In genomic region chr2:34812706-34813105, GRCm38 (mm10) we compare ENCODE assay signal across 35 mouse cellular contexts. TPM values are rescaled to one million over a fixed set of nuclear protein-coding genes. Genes with fewer than 3 reads are reported as not detected.
"Had no signal": no experiment of that assay in that cellular context is flagged by ENCODE, and none has a peak within 500 bp of the region (broad histone marks: within the 10 kb centered on the region; RNA-seq: fewer than 3 reads in every experiment).

No protein-coding gene starts in this region.

- DNase-seq: cerebellum, adult 2 months; cerebellum, adult 8-10 months; cerebellum, adult 9-10 months; cerebellum, adult 9-11 months; cerebellum, postnatal 10 days; cerebellum, postnatal 14 days; cerebellum, postnatal 25 days; cerebellum, postnatal 36 days; embryo, embryonic 11 days; forebrain, postnatal 0 days; gastrocnemius, adult 2 months; gastrocnemius, postnatal 10 days; gastrocnemius, postnatal 14 days; gastrocnemius, postnatal 25 days; gastrocnemius, postnatal 36 days; heart, adult 18-20 months; heart, adult 2 months had no signal

- H3K4me3 ChIP-seq: embryonic facial prominence, embryonic 10.5 days; embryonic facial prominence, embryonic 12.5 days; embryonic facial prominence, embryonic 13.5 days; embryonic facial prominence, embryonic 15.5 days; erythroblast, embryonic 14.5 days; forebrain, embryonic 10.5 days; forebrain, embryonic 12.5 days; forebrain, embryonic 13.5 days; forebrain, embryonic 15.5 days; gastrocnemius, adult 2 months; heart, adult 2 months had no signal

- H3K27me3 ChIP-seq: embryonic facial prominence, embryonic 12.5 days; embryonic facial prominence, embryonic 13.5 days; embryonic facial prominence, embryonic 15.5 days; forebrain, embryonic 12.5 days; forebrain, embryonic 13.5 days; forebrain, embryonic 15.5 days had no signal

- H3K4me1 ChIP-seq: embryonic facial prominence, embryonic 10.5 days; embryonic facial prominence, embryonic 12.5 days; embryonic facial prominence, embryonic 13.5 days; embryonic facial prominence, embryonic 15.5 days; forebrain, embryonic 10.5 days; forebrain, embryonic 12.5 days; forebrain, embryonic 13.5 days; forebrain, embryonic 15.5 days had no signal

- ATAC-seq: forebrain, embryonic 13.5 days; forebrain, embryonic 14.5 days; forebrain, embryonic 15.5 days; forebrain, embryonic 16.5 days; forebrain, postnatal 0 days had no signal

- H3K9ac ChIP-seq: embryonic facial prominence, embryonic 12.5 days; embryonic facial prominence, embryonic 13.5 days; embryonic facial prominence, embryonic 15.5 days; forebrain, embryonic 12.5 days; forebrain, embryonic 13.5 days; forebrain, embryonic 15.5 days; forebrain, postnatal 0 days had no signal

- H3K27ac ChIP-seq: embryonic facial prominence, embryonic 10.5 days; embryonic facial prominence, embryonic 12.5 days; embryonic facial prominence, embryonic 13.5 days; embryonic facial prominence, embryonic 15.5 days; forebrain, embryonic 10.5 days; forebrain, embryonic 12.5 days; forebrain, embryonic 13.5 days; forebrain, embryonic 15.5 days; gastrocnemius, adult 2 months; heart, adult 2 months had no signal

- H3K4me2 ChIP-seq: embryonic facial prominence, embryonic 12.5 days; embryonic facial prominence, embryonic 13.5 days; embryonic facial prominence, embryonic 15.5 days; forebrain, embryonic 12.5 days; forebrain, embryonic 13.5 days; forebrain, embryonic 15.5 days had no signal

- H3K9me3 ChIP-seq: embryonic facial prominence, embryonic 10.5 days; embryonic facial prominence, embryonic 12.5 days; embryonic facial prominence, embryonic 13.5 days; embryonic facial prominence, embryonic 15.5 days; forebrain, embryonic 10.5 days; forebrain, embryonic 12.5 days; forebrain, embryonic 13.5 days; forebrain, embryonic 15.5 days had no signal

RNA-seq across cellular contexts. Expression of gene Gm34653, which starts 20.1 kb away (rescaled TPM):
- total RNA-seq: common myeloid progenitor, adult 5-6 weeks; gastrocnemius, postnatal 10 days; gastrocnemius, postnatal 36 days; granulocyte monocyte progenitor cell, adult 5-6 weeks; heart, adult 18-20 months; heart, adult 2 months had no signal
- polyA plus RNA-seq: cerebellum, adult 2 months; cortical plate, adult 2 months; embryonic facial prominence, embryonic 11.5 days; embryonic facial prominence, embryonic 12.5 days; embryonic facial prominence, embryonic 14.5 days; erythroblast, embryonic 14.5 days; forebrain, embryonic 10.5 days; forebrain, embryonic 11.5 days; forebrain, embryonic 12.5 days; forebrain, embryonic 13.5 days; forebrain, embryonic 14.5 days; forebrain, embryonic 15.5 days; forebrain, embryonic 16.5 days; frontal cortex, adult 2 months; heart, adult 2 months had no signal
